In the genomic region with DNA sequence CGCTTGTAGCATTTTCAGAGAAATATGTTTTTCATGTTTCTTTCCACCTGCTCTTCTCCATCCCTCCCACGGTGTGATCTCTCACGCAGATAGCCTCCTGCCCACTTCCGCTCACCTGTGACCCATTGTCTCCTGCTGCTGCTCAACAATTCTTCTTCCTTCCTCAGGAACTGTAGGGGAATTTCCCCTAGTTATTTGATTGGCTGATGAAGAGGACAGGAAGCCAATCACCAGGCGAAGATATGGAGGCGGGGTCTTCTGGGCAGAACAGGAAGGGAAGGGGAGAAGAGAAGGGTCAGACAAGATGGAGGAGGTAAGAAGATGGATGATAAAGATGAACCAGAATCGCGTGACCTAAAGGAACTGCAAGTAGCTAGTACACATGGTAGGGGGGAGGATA, we compare ENCODE assay signal across 24 mouse cellular contexts.
DNase-seq lines count a peak whose midpoint lies in the region; ATAC-seq lines count a peak whose summit lies in the region.
"Had no signal": no experiment of that assay in that cellular context is flagged by ENCODE, and none has a peak within 500 bp of the region (broad histone marks: within the 10 kb centered on the region; RNA-seq: fewer than 3 reads in every experiment).

No protein-coding gene starts in this region.

- DNase-seq in heart, adult 11 months = peak; percentile 68
- DNase-seq in heart, postnatal 36 days = no peak
- DNase-seq in 3134 (ENCODE audit: extremely low read depth, insufficient read length, low spot score) = peak; percentile 30
- peak; percentile 28 for DNase-seq in ES-CJ7 (ENCODE audit: low read depth, low spot score)
- peak; percentile 6 for DNase-seq in ZHBTc4 (ENCODE audit: low read depth, low spot score)
- no peak for DNase-seq in cerebellum, adult 9-10 months
- no peak for DNase-seq in spleen, postnatal 4 days (ENCODE audit: low spot score in 2 of 2)
- DNase-seq: adrenal gland, adult 2 months; adrenal gland, postnatal 10 days; adrenal gland, postnatal 25 days; cerebellum, adult 11 months; cerebellum, adult 18-20 months; cerebellum, adult 8-10 months; cerebellum, postnatal 10 days; cerebellum, postnatal 25 days; embryo, embryonic 11 days had no signal

- H3K9me3 ChIP-seq in neural tube, embryonic 15.5 days (replicated peaks) = no peaks in the 10 kb centered on the region
- H3K9me3 ChIP-seq: embryonic facial prominence, embryonic 13.5 days; embryonic facial prominence, embryonic 15.5 days; forebrain, embryonic 10.5 days; forebrain, embryonic 12.5 days had no signal

- no peaks in the 10 kb centered on the region for H3K4me1 ChIP-seq in neural tube, embryonic 15.5 days
- H3K4me1 ChIP-seq: embryonic facial prominence, embryonic 15.5 days; forebrain, embryonic 10.5 days; forebrain, embryonic 12.5 days had no signal

- intact Hi-C loops in heart, postnatal 36 days (cut with DNase I) = no loop called here

- H3K9ac ChIP-seq in neural tube, embryonic 15.5 days (replicated peaks) = no peak overlapping the region
- H3K9ac ChIP-seq: embryonic facial prominence, embryonic 13.5 days; embryonic facial prominence, embryonic 15.5 days; forebrain, embryonic 12.5 days had no signal

- no peak for ATAC-seq in neural tube, embryonic 15.5 days (ENCODE audit: low FRiP score)
- ATAC-seq: forebrain, embryonic 14.5 days; forebrain, embryonic 16.5 days had no signal

- H3K4me2 ChIP-seq in neural tube, embryonic 15.5 days = no peak overlapping the region
- H3K4me2 ChIP-seq: embryonic facial prominence, embryonic 13.5 days; embryonic facial prominence, embryonic 15.5 days; forebrain, embryonic 12.5 days had no signal

- H3K36me3 ChIP-seq in neural tube, embryonic 15.5 days = no peaks in the 10 kb centered on the region
- H3K36me3 ChIP-seq: embryonic facial prominence, embryonic 13.5 days; embryonic facial prominence, embryonic 15.5 days; forebrain, embryonic 10.5 days; forebrain, embryonic 12.5 days had no signal

- no peaks in the 10 kb centered on the region for H3K27me3 ChIP-seq in neural tube, embryonic 15.5 days (replicated peaks)
- H3K27me3 ChIP-seq: embryonic facial prominence, embryonic 13.5 days; embryonic facial prominence, embryonic 15.5 days; forebrain, embryonic 12.5 days had no signal

- H3K4me3 ChIP-seq in neural tube, embryonic 15.5 days (replicated peaks) = no peak overlapping the region
- H3K4me3 ChIP-seq: embryonic facial prominence, embryonic 13.5 days; embryonic facial prominence, embryonic 15.5 days; erythroblast, embryonic 14.5 days; forebrain, embryonic 10.5 days; forebrain, embryonic 12.5 days had no signal

- no peak overlapping the region for H3K27ac ChIP-seq in neural tube, embryonic 15.5 days (replicated peaks)
- H3K27ac ChIP-seq: embryonic facial prominence, embryonic 13.5 days; embryonic facial prominence, embryonic 15.5 days; forebrain, embryonic 10.5 days; forebrain, embryonic 12.5 days had no signal

- 93% methylated on average over 8 of the region's 8 CpGs for WGBS in neural tube, embryonic 15.5 days

Comparison
In these comparisons a context has a peak if more than half of its experiments do, and no peak if none do; other contexts are left out.
1. DNase-seq: peak in heart, adult 11 months (single experiment), 3134 (single experiment), ES-CJ7 (single experiment) and ZHBTc4 (single experiment); none in heart, postnatal 36 days (0 of 2), cerebellum, adult 9-10 months (single experiment) and spleen, postnatal 4 days (0 of 2).